Mouse (Mus musculus): ENCODE results near the gene Pold3.

Gene Pold3

GRCm38 (mm10) chr7:100111506-100111905 is 9.9 kb downstream of the Pold3 start:
- 69% methylated on average over 10 of the region's 10 CpGs for WGBS

GRCm38 (mm10) chr7:100108341-100108740 is 13.0 kb downstream of the Pold3 start:
- WGBS = 50% methylated on average over 3 of the region's 3 CpGs

GRCm38 (mm10) chr7:100104677-100105076 is 16.7 kb downstream of the Pold3 start:
- WGBS = 94% methylated on average over 4 of the region's 4 CpGs

GRCm38 (mm10) chr7:100100031-100100595 is 21.3 kb downstream of the Pold3 start:
- WGBS = 94% methylated on average over 5 of the region's 5 CpGs

- 68% methylated on average over 5 of the region's 5 CpGs for whole genome bisulfite sequencing
These were observed 34.5 kb downstream of the Pold3 start for GRCm38 (mm10) chr7:100086891-100087290.

GRCm38 (mm10) chr7:100086159-100086755 is 35.1 kb downstream of the Pold3 start:
- 76% methylated on average over 8 of the region's 8 CpGs for WGBS

GRCm38 (mm10) chr7:100083812-100084211 is 37.6 kb downstream of the Pold3 start:
- WGBS = 77% methylated on average over 6 of the region's 6 CpGs

GRCm38 (mm10) chr7:100082836-100083235 is 38.5 kb downstream of the Pold3 start:
- WGBS = 85% methylated on average over 6 of the region's 6 CpGs

GRCm38 (mm10) chr7:100080087-100080781 is 41.1 kb downstream of the Pold3 start:
- 70% methylated on average over 12 of the region's 12 CpGs for WGBS

GRCm38 (mm10) chr7:100077071-100077470 is 44.3 kb downstream of the Pold3 start:
- WGBS = 98% methylated on average over 4 of the region's 4 CpGs

GRCm38 (mm10) chr7:100076296-100076695 is 45.1 kb downstream of the Pold3 start:
- WGBS = 90% methylated on average over 5 of the region's 5 CpGs

- 64% methylated on average over 2 of the region's 2 CpGs for WGBS
These were observed 47.4 kb downstream of the Pold3 start for GRCm38 (mm10) chr7:100073959-100074358.

GRCm38 (mm10) chr7:100052991-100053390 is 68.4 kb downstream of the Pold3 start:
- WGBS = 96% methylated on average over 2 of the region's 2 CpGs

GRCm38 (mm10) chr7:100051904-100052303 is 69.5 kb downstream of the Pold3 start:
- WGBS = 75% methylated on average over 4 of the region's 4 CpGs

- WGBS = 58% methylated on average over 2 of the region's 2 CpGs
These were observed 74.9 kb downstream of the Pold3 start for GRCm38 (mm10) chr7:100046486-100046885.

GRCm38 (mm10) chr7:100043605-100044031 is 77.7 kb downstream of the Pold3 start:
- WGBS = 42% methylated on average over 4 of the region's 4 CpGs

GRCm38 (mm10) chr7:100043096-100043495 is 78.3 kb downstream of the Pold3 start:
- WGBS = 94% methylated on average over 5 of the region's 5 CpGs

GRCm38 (mm10) chr7:100042120-100042519 is 79.2 kb downstream of the Pold3 start:
- 15% methylated on average over 31 of the region's 31 CpGs for WGBS

- 76% methylated on average over 3 of the region's 3 CpGs for WGBS
These were observed 84.9 kb downstream of the Pold3 start for GRCm38 (mm10) chr7:100036495-100036894.

- WGBS = 76% methylated on average over 7 of the region's 7 CpGs
These were observed 85.3 kb downstream of the Pold3 start for GRCm38 (mm10) chr7:100036050-100036449.

- WGBS = 79% methylated on average over 11 of the region's 11 CpGs
These were observed 86.4 kb downstream of the Pold3 start for GRCm38 (mm10) chr7:100034815-100035463.

- WGBS = 77% methylated on average over 5 of the region's 5 CpGs
These were observed 87.7 kb downstream of the Pold3 start for GRCm38 (mm10) chr7:100033672-100034071.
